Mouse (Mus musculus): Measurements from ENCODE around the gene Serpinb8. TPM values are rescaled to one million over a fixed set of nuclear protein-coding genes. Genes with fewer than 3 reads are reported as not detected.

Gene Serpinb8
- polyA plus RNA-seq, 1 experiment from 2014 or later, result 1.1 TPM

DNA sequence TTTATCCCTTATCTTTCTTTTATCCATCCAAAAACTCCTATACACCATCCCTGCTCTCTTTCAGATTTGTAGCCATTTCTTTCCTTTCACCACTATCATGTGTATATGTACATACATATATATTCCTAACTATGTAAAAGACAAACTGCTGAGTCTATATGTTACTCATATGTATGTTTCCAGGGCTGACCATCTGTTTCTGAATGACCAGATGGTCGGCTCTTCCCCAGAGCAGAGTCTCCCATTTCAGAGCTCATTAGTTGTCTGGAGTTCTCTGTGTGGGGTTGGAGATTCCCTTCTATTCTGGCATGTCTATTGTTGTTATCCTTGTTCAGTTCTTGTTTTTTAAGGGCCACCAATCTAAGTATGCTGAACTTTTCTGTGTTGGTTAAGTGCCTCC lies 1.2 kb upstream of the Serpinb8 start:
- Histone ChIP-seq H3K4me3 (no peak overlapping the region), H3K27me3 (no peaks in the 10 kb centered on the region), H3K9ac (replicated peaks) (no peak overlapping the region), H3K36me3 (no peaks in the 10 kb centered on the region), H3K4me2 (replicated peaks) (no peak overlapping the region), H3K27ac (replicated peaks) (no peak overlapping the region), H3K4me1 (no peaks in the 10 kb centered on the region), H3K9me3 (no peaks in the 10 kb centered on the region)
- WGBS, result 51% methylated on average over 1 of the region's 1 CpGs
- ATAC-seq (ENCODE audit: low FRiP score, low read depth), result no peak

DNA sequence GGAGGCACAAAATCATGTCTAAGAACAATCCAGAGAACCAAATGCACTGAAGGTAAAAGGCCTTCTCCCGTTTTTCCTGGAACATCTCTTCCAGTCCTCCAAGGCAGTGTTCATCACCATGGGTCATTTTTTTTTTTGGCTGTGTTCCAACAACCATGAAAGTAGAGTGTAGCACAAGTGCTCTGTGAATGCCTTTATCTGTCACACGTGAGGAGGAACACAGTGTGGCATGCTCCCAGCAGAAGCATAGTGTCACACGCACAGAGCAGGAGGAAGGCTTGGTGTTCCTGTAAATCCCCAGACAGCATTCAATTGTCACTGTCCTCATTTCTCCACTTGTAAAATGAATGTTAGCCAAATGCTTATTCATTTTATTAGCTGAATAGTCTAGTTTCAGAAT lies 2.8 kb downstream of the Serpinb8 start:
- H3K9ac ChIP-seq (replicated peaks), result no peak overlapping the region
- no peaks in the 10 kb centered on the region for H3K36me3 ChIP-seq
- no peak for ATAC-seq (ENCODE audit: low FRiP score, low read depth)
- H3K4me2 ChIP-seq (replicated peaks), result no peak overlapping the region
- no peaks in the 10 kb centered on the region for H3K4me1 ChIP-seq
- 76% methylated on average over 3 of the region's 3 CpGs for WGBS
- no peaks in the 10 kb centered on the region for H3K27me3 ChIP-seq
- H3K4me3 ChIP-seq, result no peak overlapping the region
- no peak overlapping the region for H3K27ac ChIP-seq (replicated peaks)
- no peaks in the 10 kb centered on the region for H3K9me3 ChIP-seq

DNA sequence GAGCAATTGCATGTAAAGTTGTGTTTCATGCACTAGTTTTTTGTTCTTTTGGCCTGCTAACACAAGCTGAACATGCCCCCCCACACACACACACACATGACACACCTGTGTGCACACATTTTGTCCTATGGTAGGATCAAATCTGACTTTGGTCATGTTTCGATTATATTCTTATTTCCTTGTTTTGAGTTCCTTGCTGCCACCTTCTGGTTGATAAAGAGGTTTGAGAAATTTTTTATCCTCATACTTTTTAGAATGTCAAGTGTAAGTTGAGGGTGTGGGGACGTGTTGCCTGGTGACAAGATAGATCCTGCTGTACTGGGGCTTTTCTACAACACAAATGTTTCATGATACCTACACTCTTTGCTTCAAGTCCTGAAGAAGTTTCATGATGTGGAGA lies 3.7 kb downstream of the Serpinb8 start:
- no peak overlapping the region for H3K9ac ChIP-seq (replicated peaks)
- H3K36me3 ChIP-seq, result no peaks in the 10 kb centered on the region
- no peak for ATAC-seq (ENCODE audit: low FRiP score, low read depth)
- 81% methylated on average over 2 of the region's 2 CpGs for WGBS
- no peak overlapping the region for H3K4me2 ChIP-seq (replicated peaks)
- H3K27me3 ChIP-seq, result no peaks in the 10 kb centered on the region
- no peak overlapping the region for H3K4me3 ChIP-seq
- no peaks in the 10 kb centered on the region for H3K4me1 ChIP-seq
- H3K9me3 ChIP-seq, result no peaks in the 10 kb centered on the region
- H3K27ac ChIP-seq (replicated peaks), result no peak overlapping the region

DNA sequence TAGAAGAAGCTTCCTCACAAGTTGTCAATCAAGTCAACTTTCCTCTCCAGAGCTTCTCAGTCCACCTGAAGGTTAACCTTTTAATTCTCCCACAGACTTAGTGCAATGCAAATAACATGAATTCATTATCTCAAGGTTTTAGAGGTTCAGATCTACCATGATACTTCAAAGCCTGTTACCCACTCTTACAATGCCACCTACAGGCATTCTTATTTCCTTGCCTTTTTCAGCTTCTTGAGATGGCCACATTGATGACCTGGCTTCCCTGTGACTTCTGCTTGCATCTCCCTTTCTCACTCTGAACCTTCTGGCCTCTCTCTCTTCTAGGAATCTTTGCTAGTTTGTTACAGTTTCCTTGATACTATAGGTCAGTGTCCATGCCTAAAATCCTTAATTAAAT lies 7.1 kb downstream of the Serpinb8 start:
- Histone ChIP-seq H3K4me3 (no peak overlapping the region), H3K9ac (replicated peaks) (no peak overlapping the region), H3K4me1 (no peaks in the 10 kb centered on the region), H3K36me3 (no peaks in the 10 kb centered on the region), H3K4me2 (replicated peaks) (no peak overlapping the region), H3K9me3 (no peaks in the 10 kb centered on the region), H3K27ac (replicated peaks) (no peak overlapping the region), H3K27me3 (no peaks in the 10 kb centered on the region)
- ATAC-seq (ENCODE audit: low FRiP score, low read depth), result no peak

DNA sequence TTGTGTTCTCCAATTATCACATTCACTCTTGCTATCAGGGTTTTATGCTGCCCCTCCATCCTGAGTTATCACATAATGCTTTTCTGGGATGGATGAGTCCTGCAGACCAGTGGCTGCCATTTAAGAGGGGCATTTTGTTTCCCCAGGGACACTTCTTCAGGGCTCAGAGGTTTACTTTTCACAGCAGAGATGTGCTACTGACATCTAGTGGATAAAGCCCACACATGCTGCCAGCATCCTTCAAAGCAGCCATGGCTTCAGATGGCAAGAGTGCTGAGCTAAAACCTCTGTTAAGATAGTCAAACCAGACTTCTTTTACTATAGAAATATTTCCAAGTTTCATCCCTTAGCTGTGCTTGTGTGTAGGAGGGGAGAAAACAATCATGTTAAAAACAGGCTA lies 8.7 kb downstream of the Serpinb8 start:
- no peak overlapping the region for H3K4me2 ChIP-seq (replicated peaks)
- no peaks in the 10 kb centered on the region for H3K9me3 ChIP-seq
- H3K4me1 ChIP-seq, result no peaks in the 10 kb centered on the region
- H3K4me3 ChIP-seq, result no peak overlapping the region
- H3K36me3 ChIP-seq, result no peaks in the 10 kb centered on the region
- H3K9ac ChIP-seq (replicated peaks), result no peak overlapping the region
- H3K27ac ChIP-seq (replicated peaks), result no peak overlapping the region
- H3K27me3 ChIP-seq, result no peaks in the 10 kb centered on the region
- no peak for ATAC-seq (ENCODE audit: low FRiP score, low read depth)

GRCm38 (mm10) chr1:107608942-107609341 lies 19.1 kb downstream of the Serpinb8 start:
- H3K27me3 ChIP-seq, result no peaks in the 10 kb centered on the region
- no peak for ATAC-seq (ENCODE audit: low FRiP score, low read depth)
- H3K4me2 ChIP-seq (replicated peaks), result no peak overlapping the region
- no peak overlapping the region for H3K4me3 ChIP-seq
- H3K9me3 ChIP-seq, result no peaks in the 10 kb centered on the region
- H3K27ac ChIP-seq (replicated peaks), result no peak overlapping the region
- H3K36me3 ChIP-seq, result no peaks in the 10 kb centered on the region
- 70% methylated on average over 1 of the region's 1 CpGs for WGBS
- H3K9ac ChIP-seq (replicated peaks), result no peak overlapping the region
- H3K4me1 ChIP-seq, result no peaks in the 10 kb centered on the region

- Histone ChIP-seq H3K4me3 (no peak overlapping the region), H3K36me3 (no peaks in the 10 kb centered on the region), H3K9ac (replicated peaks) (no peak overlapping the region), H3K27me3 (no peaks in the 10 kb centered on the region), H3K4me2 (replicated peaks) (no peak overlapping the region), H3K27ac (replicated peaks) (no peak overlapping the region), H3K4me1 (no peaks in the 10 kb centered on the region), H3K9me3 (no peaks in the 10 kb centered on the region)
- ATAC-seq (ENCODE audit: low FRiP score, low read depth), result no peak
- 92% methylated on average over 2 of the region's 2 CpGs for WGBS
These were observed 24.3 kb downstream of the Serpinb8 start for GRCm38 (mm10) chr1:107614087-107614486.

DNA sequence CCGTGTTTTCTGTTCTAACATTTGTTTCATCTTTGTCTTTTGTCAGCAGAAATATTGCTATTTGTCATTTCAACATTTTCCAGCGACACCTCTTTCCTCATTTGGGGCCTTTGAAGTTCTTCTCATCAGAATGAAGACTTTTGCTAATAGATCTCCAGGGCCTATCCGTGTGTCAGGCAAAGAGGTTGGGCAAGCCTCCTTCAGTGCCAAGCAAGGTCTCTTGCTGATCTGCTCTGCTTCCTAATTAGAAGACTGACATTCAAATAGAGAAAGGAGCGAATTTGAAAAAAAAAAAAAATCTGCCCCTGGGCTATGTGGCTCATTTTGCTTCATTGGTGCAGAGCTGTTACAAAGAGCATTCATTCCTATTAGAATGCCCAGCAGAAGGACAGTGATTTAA lies 32.2 kb downstream of the Serpinb8 start:
- H3K9ac ChIP-seq (replicated peaks), result no peak overlapping the region
- ATAC-seq (ENCODE audit: low FRiP score, low read depth), result no peak
- H3K4me1 ChIP-seq, result no peaks in the 10 kb centered on the region
- no peaks in the 10 kb centered on the region for H3K27me3 ChIP-seq
- H3K4me2 ChIP-seq (replicated peaks), result no peak overlapping the region
- no peak overlapping the region for H3K4me3 ChIP-seq
- H3K9me3 ChIP-seq, result no peaks in the 10 kb centered on the region
- no peaks in the 10 kb centered on the region for H3K36me3 ChIP-seq
- 71% methylated on average over 4 of the region's 4 CpGs for WGBS
- H3K27ac ChIP-seq (replicated peaks), result no peak overlapping the region

GRCm38 (mm10) chr1:107635936-107636335 lies 46.1 kb downstream of the Serpinb8 start:
- peak; percentile 70; the same call in 1 of the 2 replicates for ATAC-seq (ENCODE audit: low FRiP score, low read depth)
- 38% methylated on average over 4 of the region's 4 CpGs for WGBS
- Histone ChIP-seq H3K4me3 (no peak overlapping the region), H3K9me3 (no peaks in the 10 kb centered on the region), H3K4me2 (replicated peaks) (no peak overlapping the region), H3K27me3 (no peaks in the 10 kb centered on the region), H3K9ac (replicated peaks) (no peak overlapping the region), H3K36me3 (no peaks in the 10 kb centered on the region), H3K27ac (replicated peaks) (no peak overlapping the region), H3K4me1 (no peaks in the 10 kb centered on the region)

- 86% methylated on average over 1 of the region's 1 CpGs for WGBS
- Histone ChIP-seq H3K4me1 (no peaks in the 10 kb centered on the region), H3K27me3 (no peaks in the 10 kb centered on the region), H3K27ac (replicated peaks) (no peak overlapping the region), H3K9me3 (no peaks in the 10 kb centered on the region), H3K9ac (replicated peaks) (no peak overlapping the region), H3K36me3 (no peaks in the 10 kb centered on the region), H3K4me3 (no peak overlapping the region), H3K4me2 (replicated peaks) (no peak overlapping the region)
- ATAC-seq (ENCODE audit: low FRiP score, low read depth), result no peak
These were observed 48.2 kb downstream of the Serpinb8 start for GRCm38 (mm10) chr1:107638056-107638455.

- H3K4me3 ChIP-seq, result no peak overlapping the region
- WGBS, result 82% methylated on average over 3 of the region's 3 CpGs
- H3K9me3 ChIP-seq, result no peaks in the 10 kb centered on the region
- no peak overlapping the region for H3K9ac ChIP-seq (replicated peaks)
- H3K4me1 ChIP-seq, result no peaks in the 10 kb centered on the region
- no peaks in the 10 kb centered on the region for H3K27me3 ChIP-seq
- H3K36me3 ChIP-seq, result no peaks in the 10 kb centered on the region
- ATAC-seq (ENCODE audit: low FRiP score, low read depth), result no peak
- H3K4me2 ChIP-seq (replicated peaks), result no peak overlapping the region
- no peak overlapping the region for H3K27ac ChIP-seq (replicated peaks)
These were observed 48.7 kb downstream of the Serpinb8 start for GRCm38 (mm10) chr1:107638459-107638858.

DNA sequence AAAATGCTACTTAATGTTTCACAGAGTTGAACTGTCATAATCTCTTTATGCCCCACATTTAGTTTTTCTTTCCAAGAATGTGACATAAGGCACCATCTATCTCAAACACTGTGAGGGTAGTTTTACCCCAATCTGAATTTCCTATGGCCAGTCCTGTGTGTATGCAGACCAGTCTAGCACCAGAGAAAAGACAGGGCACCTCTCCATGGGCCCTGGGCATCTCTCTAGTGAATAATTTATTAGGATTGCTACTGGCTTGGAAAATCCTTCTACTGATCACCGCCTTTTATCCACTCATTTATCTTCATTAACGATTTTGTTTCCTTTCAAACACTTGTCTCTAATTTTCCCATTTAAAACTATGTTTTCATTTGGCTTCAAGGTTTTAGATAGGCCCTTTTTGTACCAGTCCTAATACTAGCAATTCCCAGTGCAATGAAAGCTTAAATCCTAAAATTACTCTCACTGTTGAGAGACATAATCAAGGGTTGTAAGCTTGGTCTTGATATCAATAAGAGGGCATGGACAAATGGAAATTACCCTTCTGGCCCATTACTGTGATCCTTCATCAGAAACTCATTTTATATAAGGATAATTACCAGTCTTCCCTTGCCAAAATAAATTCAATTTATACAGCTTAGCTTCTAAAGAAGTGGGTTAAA lies 52.8 kb downstream of the Serpinb8 start:
- Histone ChIP-seq H3K9me3 (no peaks in the 10 kb centered on the region), H3K4me1 (no peaks in the 10 kb centered on the region), H3K4me2 (replicated peaks) (no peak overlapping the region), H3K27ac (replicated peaks) (no peak overlapping the region), H3K27me3 (no peaks in the 10 kb centered on the region), H3K4me3 (no peak overlapping the region), H3K9ac (replicated peaks) (no peak overlapping the region), H3K36me3 (no peaks in the 10 kb centered on the region)
- WGBS, result 72% methylated on average over 2 of the region's 2 CpGs
- ATAC-seq (ENCODE audit: low FRiP score, low read depth), result no peak

GRCm38 (mm10) chr1:107645086-107645485 lies 55.3 kb downstream of the Serpinb8 start:
- no peaks in the 10 kb centered on the region for H3K27me3 ChIP-seq
- no peak overlapping the region for H3K27ac ChIP-seq (replicated peaks)
- H3K9ac ChIP-seq (replicated peaks), result no peak overlapping the region
- H3K36me3 ChIP-seq, result no peaks in the 10 kb centered on the region
- ATAC-seq (ENCODE audit: low FRiP score, low read depth), result no peak
- no peaks in the 10 kb centered on the region for H3K9me3 ChIP-seq
- no peaks in the 10 kb centered on the region for H3K4me1 ChIP-seq
- H3K4me3 ChIP-seq, result no peak overlapping the region
- no peak overlapping the region for H3K4me2 ChIP-seq (replicated peaks)
- WGBS, result 80% methylated on average over 6 of the region's 6 CpGs
